Mouse (Mus musculus) testis, adult 2 months (tissue): ENCODE data around the gene Rasgrp3.

Source experiments
- CTCF ChIP-seq: fragments of 200-500 bp; IDR thresholded peaks from 2 replicates; pipeline ENCODE4 v1.5.1; 2012; ENCODE audit warnings: low read depth, mild to moderate bottlenecking, inconsistent platforms, low read length, moderate library complexity; ENCODE audit not compliant: control insufficient read depth, insufficient read depth, insufficient replicate concordance
- POLR2A ChIP-seq: fragments of 200-500 bp; IDR thresholded peaks from 2 replicates; pipeline ENCODE4 v1.6.1; 2012; ENCODE audit warnings: low read depth, mild to moderate bottlenecking, inconsistent platforms, low read length, moderate library complexity; ENCODE audit not compliant: control insufficient read depth

- no peak for TF ChIP-seq POLR2A
- TF ChIP-seq CTCF, result no peak
Measured at GRCm38 (mm10) chr17:75453639-75454038, 17.9 kb downstream of the Rasgrp3 start.
